Mouse (Mus musculus): ENCODE results near the gene Slc25a19. TPM values are rescaled to one million over a fixed set of nuclear protein-coding genes. Genes with fewer than 3 reads are reported as not detected.

The Slc25a19 gene
- polyA plus RNA-seq, 1 experiment from 2014 or later = 10.4 TPM

GRCm38 (mm10) chr11:115640311-115640828, 12.3 kb upstream of the Slc25a19 start:
- Histone ChIP-seq H3K4me2 (no peak overlapping the region), H3K4me1 (replicated peaks) (peaks cover 16% of the 10 kb centered on the region), H3K36me3 (replicated peaks) (peaks cover 17% of the 10 kb centered on the region), H3K4me3 (replicated peaks) (no peak overlapping the region), H3K27me3 (no peaks in the 10 kb centered on the region), H3K9me3 (replicated peaks) (no peaks in the 10 kb centered on the region), H3K9ac (no peak overlapping the region), H3K27ac (replicated peaks) (no peak overlapping the region)
- ATAC-seq (ENCODE audit: insufficient read depth) = no peak
- WGBS (ENCODE audit: insufficient replicate concordance) = 48% methylated on average over 3 of the region's 4 CpGs

GRCm38 (mm10) chr11:115639540-115639939, 11.4 kb upstream of the Slc25a19 start:
- no peak overlapping the region; the same call in 1 of the 2 replicates for H3K27ac ChIP-seq (replicated peaks)
- no peak for ATAC-seq (ENCODE audit: insufficient read depth)
- H3K4me3 ChIP-seq (replicated peaks) = no peak overlapping the region
- no peaks in the 10 kb centered on the region for H3K27me3 ChIP-seq
- peaks cover 16% of the 10 kb centered on the region for H3K4me1 ChIP-seq (replicated peaks)
- WGBS (ENCODE audit: insufficient replicate concordance) = 73% methylated on average over 4 of the region's 4 CpGs
- H3K9me3 ChIP-seq (replicated peaks) = no peaks in the 10 kb centered on the region
- H3K4me2 ChIP-seq = no peak overlapping the region
- H3K36me3 ChIP-seq (replicated peaks) = peaks cover 10% of the 10 kb centered on the region
- H3K9ac ChIP-seq = no peak overlapping the region

GRCm38 (mm10) chr11:115638498-115639409, 10.7 kb upstream of the Slc25a19 start:
- no peak overlapping the region for H3K9ac ChIP-seq
- 43% methylated on average over 5 of the region's 5 CpGs for WGBS (ENCODE audit: insufficient replicate concordance)

DNA sequence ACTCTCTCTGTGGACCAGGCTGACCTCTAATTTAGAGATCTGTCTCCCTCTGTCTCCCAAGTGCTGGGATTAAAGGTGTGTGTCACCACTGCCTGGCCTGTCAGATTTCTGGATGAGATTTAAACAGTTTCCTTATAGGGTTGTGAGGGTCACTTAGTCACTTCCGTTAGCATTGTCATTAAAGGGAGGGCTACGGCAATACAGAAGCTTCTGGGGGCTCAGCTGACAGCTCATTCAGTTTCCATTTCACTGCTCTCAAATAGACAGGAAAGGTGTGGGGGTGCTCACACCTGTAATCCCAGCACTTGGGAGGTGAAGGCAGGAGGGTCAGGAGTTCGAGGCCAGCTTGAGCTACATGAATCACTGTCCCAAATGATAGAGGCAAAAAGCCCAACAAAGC, 8.9 kb upstream of the Slc25a19 start:
- Histone ChIP-seq H3K36me3 (replicated peaks) (no peaks in the 10 kb centered on the region), H3K9ac (no peak overlapping the region), H3K4me1 (replicated peaks) (peaks cover 13% of the 10 kb centered on the region), H3K4me3 (replicated peaks) (no peak overlapping the region), H3K4me2 (no peak overlapping the region), H3K9me3 (replicated peaks) (no peaks in the 10 kb centered on the region), H3K27me3 (no peaks in the 10 kb centered on the region), H3K27ac (replicated peaks) (no peak overlapping the region)
- 62% methylated on average over 3 of the region's 3 CpGs for WGBS (ENCODE audit: insufficient replicate concordance)
- no peak for ATAC-seq (ENCODE audit: insufficient read depth)

More at GRCm38 (mm10) chr11:115638498-115639409, 10.7 kb upstream of the Slc25a19 start:
- peaks cover 16% of the 10 kb centered on the region for H3K4me1 ChIP-seq (replicated peaks)
- no peaks in the 10 kb centered on the region for H3K27me3 ChIP-seq
- H3K4me2 ChIP-seq = no peak overlapping the region
- H3K27ac ChIP-seq (replicated peaks) = no peak overlapping the region; the same call in 1 of the 2 replicates
- H3K4me3 ChIP-seq (replicated peaks) = no peak overlapping the region
- ATAC-seq (ENCODE audit: insufficient read depth) = no peak
- peaks cover 5% of the 10 kb centered on the region for H3K36me3 ChIP-seq (replicated peaks)
- no peaks in the 10 kb centered on the region for H3K9me3 ChIP-seq (replicated peaks)

GRCm38 (mm10) chr11:115635484-115635883, 7.4 kb upstream of the Slc25a19 start:
- no peaks in the 10 kb centered on the region for H3K9me3 ChIP-seq (replicated peaks)
- ATAC-seq (ENCODE audit: insufficient read depth) = no peak
- 55% methylated on average over 8 of the region's 8 CpGs for WGBS (ENCODE audit: insufficient replicate concordance)
- H3K27me3 ChIP-seq = no peaks in the 10 kb centered on the region
- H3K4me1 ChIP-seq (replicated peaks) = peaks cover 13% of the 10 kb centered on the region
- H3K4me2 ChIP-seq = no peak overlapping the region
- H3K36me3 ChIP-seq (replicated peaks) = no peaks in the 10 kb centered on the region
- H3K9ac ChIP-seq = no peak overlapping the region
- H3K27ac ChIP-seq (replicated peaks) = no peak overlapping the region
- no peak overlapping the region for H3K4me3 ChIP-seq (replicated peaks)

GRCm38 (mm10) chr11:115635041-115635440, 6.9 kb upstream of the Slc25a19 start:
- Histone ChIP-seq H3K27ac (replicated peaks) (no peak overlapping the region), H3K9me3 (replicated peaks) (no peaks in the 10 kb centered on the region), H3K4me1 (replicated peaks) (peaks cover 13% of the 10 kb centered on the region), H3K4me2 (no peak overlapping the region), H3K9ac (no peak overlapping the region), H3K27me3 (no peaks in the 10 kb centered on the region), H3K4me3 (replicated peaks) (no peak overlapping the region), H3K36me3 (replicated peaks) (no peaks in the 10 kb centered on the region)
- ATAC-seq (ENCODE audit: insufficient read depth) = no peak
- 66% methylated on average over 8 of the region's 8 CpGs for WGBS (ENCODE audit: insufficient replicate concordance)

DNA sequence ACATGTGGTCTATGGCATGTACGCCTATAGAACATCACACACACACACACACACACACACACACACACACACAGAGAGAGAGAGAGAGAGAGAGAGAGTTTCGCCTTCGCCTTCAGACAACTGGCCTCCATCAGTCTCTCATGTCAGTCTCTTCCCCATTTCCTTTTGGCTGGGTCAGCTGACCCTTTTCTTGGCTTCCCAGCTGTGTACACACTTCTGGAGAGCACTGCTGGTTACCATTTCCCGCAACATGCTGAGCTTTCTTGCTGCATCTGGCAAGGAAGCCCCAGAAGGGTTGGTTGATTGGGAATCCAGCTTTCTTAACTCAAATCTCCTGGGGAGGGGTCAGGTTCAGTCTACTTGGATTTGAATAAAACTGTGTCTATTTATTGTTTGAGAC, 6.0 kb upstream of the Slc25a19 start:
- Histone ChIP-seq H3K9ac (no peak overlapping the region), H3K36me3 (replicated peaks) (no peaks in the 10 kb centered on the region), H3K4me1 (replicated peaks) (peaks cover 17% of the 10 kb centered on the region), H3K4me2 (no peak overlapping the region), H3K4me3 (replicated peaks) (no peak overlapping the region), H3K9me3 (replicated peaks) (no peaks in the 10 kb centered on the region), H3K27me3 (no peaks in the 10 kb centered on the region), H3K27ac (replicated peaks) (no peak overlapping the region)
- no peak for ATAC-seq (ENCODE audit: insufficient read depth)
- WGBS (ENCODE audit: insufficient replicate concordance) = 64% methylated on average over 4 of the region's 4 CpGs

DNA sequence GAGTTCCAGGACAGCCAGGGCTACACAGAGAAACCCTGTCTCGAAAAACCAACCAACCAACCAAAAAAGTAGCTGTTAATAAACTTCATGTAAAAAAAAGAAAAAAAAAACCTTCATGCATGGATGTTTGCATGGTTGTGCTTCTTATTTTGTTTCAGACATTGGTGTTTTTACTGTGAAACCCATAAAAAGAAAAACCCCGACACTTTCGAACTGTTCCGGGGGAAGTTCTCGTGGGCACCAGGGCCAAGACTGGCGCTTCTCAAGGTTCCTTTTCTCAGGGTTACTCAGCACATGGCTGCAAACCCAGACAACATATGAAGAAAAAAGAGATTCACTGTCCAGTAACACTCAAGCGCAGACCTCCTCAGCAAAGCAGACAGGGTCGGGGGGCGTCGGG, 4.8 kb upstream of the Slc25a19 start:
- no peak for ATAC-seq (ENCODE audit: insufficient read depth)
- H3K9me3 ChIP-seq (replicated peaks) = no peaks in the 10 kb centered on the region
- peaks cover 22% of the 10 kb centered on the region for H3K4me1 ChIP-seq (replicated peaks)
- H3K4me3 ChIP-seq (replicated peaks) = no peak overlapping the region
- H3K9ac ChIP-seq = no peak overlapping the region
- WGBS (ENCODE audit: insufficient replicate concordance) = 56% methylated on average over 10 of the region's 10 CpGs
- no peak overlapping the region for H3K4me2 ChIP-seq
- H3K27ac ChIP-seq (replicated peaks) = no peak overlapping the region
- no peaks in the 10 kb centered on the region for H3K36me3 ChIP-seq (replicated peaks)
- H3K27me3 ChIP-seq = no peaks in the 10 kb centered on the region

- H3K9ac ChIP-seq = no peak overlapping the region
- H3K36me3 ChIP-seq (replicated peaks) = no peaks in the 10 kb centered on the region
- no peak overlapping the region for H3K27ac ChIP-seq (replicated peaks)
- ATAC-seq (ENCODE audit: insufficient read depth) = no peak
- no peaks in the 10 kb centered on the region for H3K9me3 ChIP-seq (replicated peaks)
- no peak overlapping the region for H3K4me2 ChIP-seq
- WGBS (ENCODE audit: insufficient replicate concordance) = 61% methylated on average over 7 of the region's 7 CpGs
- H3K4me3 ChIP-seq (replicated peaks) = no peak overlapping the region
- peaks cover 28% of the 10 kb centered on the region for H3K4me1 ChIP-seq (replicated peaks)
- H3K27me3 ChIP-seq = no peaks in the 10 kb centered on the region
Measured at GRCm38 (mm10) chr11:115632247-115632646, 4.2 kb upstream of the Slc25a19 start.

- no peaks in the 10 kb centered on the region for H3K36me3 ChIP-seq (replicated peaks)
- H3K27ac ChIP-seq (replicated peaks) = peak overlapping the region; percentile 51
- H3K4me3 ChIP-seq (replicated peaks) = no peak overlapping the region
- ATAC-seq (ENCODE audit: insufficient read depth) = no peak
- no peaks in the 10 kb centered on the region for H3K9me3 ChIP-seq (replicated peaks)
- H3K27me3 ChIP-seq = no peaks in the 10 kb centered on the region
- H3K4me1 ChIP-seq (replicated peaks) = peaks cover 36% of the 10 kb centered on the region
- WGBS (ENCODE audit: insufficient replicate concordance) = 19% methylated on average over 3 of the region's 3 CpGs
- peak overlapping the region; percentile 41; the same call in 1 of the 2 replicates for H3K4me2 ChIP-seq
- no peak overlapping the region for H3K9ac ChIP-seq
Measured at GRCm38 (mm10) chr11:115631505-115631890, 3.4 kb upstream of the Slc25a19 start.

GRCm38 (mm10) chr11:115630532-115631504, 2.7 kb upstream of the Slc25a19 start:
- Histone ChIP-seq H3K36me3 (replicated peaks) (no peaks in the 10 kb centered on the region), H3K4me2 (peak overlapping the region; percentile 41), H3K9ac (no peak overlapping the region), H3K9me3 (replicated peaks) (no peaks in the 10 kb centered on the region), H3K27ac (replicated peaks) (peak overlapping the region; percentile 51), H3K27me3 (no peaks in the 10 kb centered on the region), H3K4me3 (replicated peaks) (no peak overlapping the region), H3K4me1 (replicated peaks) (peaks cover 42% of the 10 kb centered on the region)
- ATAC-seq (ENCODE audit: insufficient read depth) = no peak
- WGBS (ENCODE audit: insufficient replicate concordance) = 42% methylated on average over 16 of the region's 16 CpGs
